Mouse (Mus musculus): ENCODE data around the gene Dynll2.
"Not testable (repeated sequence)": the region's sequence is repeated elsewhere in the genome, so short reads cannot be mapped to it uniquely, and the experiment has no call there.

DNA sequence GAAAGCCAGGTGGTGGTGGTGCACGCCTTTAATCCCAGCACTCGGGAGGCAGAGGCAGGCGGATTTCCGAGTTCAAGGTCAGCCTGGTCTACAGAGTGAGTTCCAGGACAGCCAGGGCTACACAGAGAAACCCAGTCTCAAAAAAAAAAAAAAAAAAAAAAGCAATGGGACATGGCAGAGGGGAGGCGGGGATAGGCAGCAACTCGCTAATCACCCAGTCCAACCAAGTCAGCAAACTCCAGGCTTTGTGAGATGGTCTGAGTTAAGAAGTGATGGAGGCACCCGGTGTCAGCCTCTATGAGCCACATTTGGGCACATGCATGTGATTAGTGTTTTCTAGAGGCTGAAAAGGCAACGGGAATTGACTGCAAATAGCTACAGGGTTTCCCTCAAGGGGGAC lies 10.3 kb downstream of the Dynll2 start:
- TF ChIP-seq CTCF (conservative IDR thresholded peaks at IDR 0.05; ENCODE audit: low read length); NANOG (IDR thresholded peaks at IDR 0.05; ENCODE audit: borderline replicate concordance, low read length); POU5F1 (IDR thresholded peaks at IDR 0.05; ENCODE audit: borderline replicate concordance, low read length): not testable (repeated sequence)

All from E14TG2a.4 (cell line).